Mouse (Mus musculus): ENCODE results near the gene Acap2. TPM values are rescaled to one million over a fixed set of nuclear protein-coding genes. Genes with fewer than 3 reads are reported as not detected.

Gene Acap2
- polyA plus RNA-seq, 1 experiment from 2014 or later, result 18.4 TPM

GRCm38 (mm10) chr16:31184727-31185126, 16.3 kb downstream of the Acap2 start:
- Histone ChIP-seq H3K27me3 (ENCODE audit: control insufficient read depth, insufficient read depth, low read length) (no peaks in the 10 kb centered on the region), H3K4me3 (ENCODE audit: low read depth, low read length) (no peak overlapping the region), H3K36me3 (ENCODE audit: control insufficient read depth, insufficient read depth, low read length) (no peaks in the 10 kb centered on the region), H3K27ac (ENCODE audit: low read depth, low read length) (no peak overlapping the region), H3K9ac (replicated peaks; ENCODE audit: low read depth, low read length) (no peak overlapping the region), H3K4me1 (ENCODE audit: control insufficient read depth, insufficient read depth, low read length) (peaks cover 6% of the 10 kb centered on the region), H3K4me2 (ENCODE audit: low read depth, low read length) (no peak overlapping the region), H3K9me3 (ENCODE audit: control insufficient read depth, low read length) (no peaks in the 10 kb centered on the region)
- 78% methylated on average over 4 of the region's 4 CpGs for WGBS
- ATAC-seq (ENCODE audit: low read depth), result no peak

DNA sequence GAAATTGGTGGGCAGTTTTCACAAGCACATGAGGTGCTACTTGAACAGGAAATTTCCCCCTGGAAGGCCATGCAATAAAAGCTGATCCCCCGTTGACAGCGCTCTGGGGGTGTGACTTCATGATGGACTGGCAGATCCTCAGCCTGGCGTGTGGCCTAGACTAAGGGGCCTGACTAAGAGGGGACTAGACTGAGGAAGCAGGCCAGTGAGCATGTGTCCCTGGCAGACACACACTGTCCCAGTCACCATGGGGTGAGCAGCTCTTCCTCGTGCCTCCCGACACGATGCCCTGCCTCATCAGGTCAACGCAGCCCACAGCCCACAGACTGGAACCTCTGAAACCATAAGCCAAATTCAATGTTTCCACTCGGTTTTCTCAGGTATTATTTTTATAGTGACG, 18.5 kb downstream of the Acap2 start:
- no peak for ATAC-seq (ENCODE audit: low read depth)
- H3K9me3 ChIP-seq (ENCODE audit: control insufficient read depth, low read length), result no peaks in the 10 kb centered on the region
- WGBS, result 65% methylated on average over 9 of the region's 9 CpGs

GRCm38 (mm10) chr16:31180843-31181242, 20.2 kb downstream of the Acap2 start:
- Histone ChIP-seq H3K9me3 (ENCODE audit: control insufficient read depth, low read length) (no peaks in the 10 kb centered on the region), H3K9ac (replicated peaks; ENCODE audit: low read depth, low read length) (no peak overlapping the region), H3K27ac (ENCODE audit: low read depth, low read length) (no peak overlapping the region), H3K27me3 (ENCODE audit: control insufficient read depth, insufficient read depth, low read length) (no peaks in the 10 kb centered on the region), H3K4me2 (ENCODE audit: low read depth, low read length) (no peak overlapping the region), H3K4me3 (ENCODE audit: low read depth, low read length) (no peak overlapping the region), H3K4me1 (ENCODE audit: control insufficient read depth, insufficient read depth, low read length) (no peaks in the 10 kb centered on the region; the same call in 1 of the 2 replicates), H3K36me3 (ENCODE audit: control insufficient read depth, insufficient read depth, low read length) (no peaks in the 10 kb centered on the region)
- 92% methylated on average over 8 of the region's 8 CpGs for WGBS
- no peak for ATAC-seq (ENCODE audit: low read depth)

More for the DNA sequence above, 18.5 kb downstream of the Acap2 start:
- Histone ChIP-seq H3K4me2 (ENCODE audit: low read depth, low read length) (no peak overlapping the region), H3K4me3 (ENCODE audit: low read depth, low read length) (no peak overlapping the region), H3K36me3 (ENCODE audit: control insufficient read depth, insufficient read depth, low read length) (no peaks in the 10 kb centered on the region), H3K9ac (replicated peaks; ENCODE audit: low read depth, low read length) (no peak overlapping the region), H3K27ac (ENCODE audit: low read depth, low read length) (no peak overlapping the region), H3K27me3 (ENCODE audit: control insufficient read depth, insufficient read depth, low read length) (no peaks in the 10 kb centered on the region), H3K4me1 (ENCODE audit: control insufficient read depth, insufficient read depth, low read length) (no peaks in the 10 kb centered on the region; the same call in 1 of the 2 replicates)

DNA sequence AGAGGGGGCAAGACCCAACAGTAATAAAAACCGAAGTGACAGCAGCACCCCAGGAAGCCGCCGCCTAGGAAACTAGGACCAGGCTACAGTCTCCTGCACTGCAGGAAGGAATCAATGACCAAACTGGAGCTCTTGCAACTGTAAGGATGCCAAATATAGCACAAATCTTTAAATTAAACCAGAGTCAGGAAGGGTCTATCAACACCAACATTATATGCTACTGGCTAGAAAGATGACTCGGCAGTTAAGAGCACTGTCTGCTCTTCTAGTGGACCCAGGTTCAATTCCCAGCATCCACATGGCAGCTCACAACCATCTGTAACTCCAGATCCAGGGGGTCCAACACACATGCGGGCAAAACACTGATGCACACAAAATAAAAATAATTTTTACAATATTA, 21.7 kb downstream of the Acap2 start:
- no peaks in the 10 kb centered on the region for H3K36me3 ChIP-seq (ENCODE audit: control insufficient read depth, insufficient read depth, low read length)
- 50% methylated on average over 5 of the region's 5 CpGs for WGBS

GRCm38 (mm10) chr16:31174880-31175638, 26.0 kb downstream of the Acap2 start:
- Histone ChIP-seq H3K9me3 (ENCODE audit: control insufficient read depth, low read length) (no peaks in the 10 kb centered on the region), H3K9ac (replicated peaks; ENCODE audit: low read depth, low read length) (no peak overlapping the region), H3K36me3 (ENCODE audit: control insufficient read depth, insufficient read depth, low read length) (no peaks in the 10 kb centered on the region), H3K4me1 (ENCODE audit: control insufficient read depth, insufficient read depth, low read length) (no peaks in the 10 kb centered on the region), H3K27ac (ENCODE audit: low read depth, low read length) (no peak overlapping the region), H3K4me2 (ENCODE audit: low read depth, low read length) (no peak overlapping the region), H3K27me3 (ENCODE audit: control insufficient read depth, insufficient read depth, low read length) (no peaks in the 10 kb centered on the region), H3K4me3 (ENCODE audit: low read depth, low read length) (no peak overlapping the region)
- no peak for ATAC-seq (ENCODE audit: low read depth)
- 84% methylated on average over 9 of the region's 9 CpGs for WGBS

More for the DNA sequence above, 21.7 kb downstream of the Acap2 start:
- no peaks in the 10 kb centered on the region for H3K9me3 ChIP-seq (ENCODE audit: control insufficient read depth, low read length)
- no peak overlapping the region for H3K4me2 ChIP-seq (ENCODE audit: low read depth, low read length)
- H3K9ac ChIP-seq (replicated peaks; ENCODE audit: low read depth, low read length), result no peak overlapping the region
- ATAC-seq (ENCODE audit: low read depth), result no peak
- no peak overlapping the region for H3K27ac ChIP-seq (ENCODE audit: low read depth, low read length)
- H3K4me1 ChIP-seq (ENCODE audit: control insufficient read depth, insufficient read depth, low read length), result no peaks in the 10 kb centered on the region; the same call in 1 of the 2 replicates
- H3K27me3 ChIP-seq (ENCODE audit: control insufficient read depth, insufficient read depth, low read length), result no peaks in the 10 kb centered on the region
- H3K4me3 ChIP-seq (ENCODE audit: low read depth, low read length), result no peak overlapping the region

GRCm38 (mm10) chr16:31172229-31172628, 28.8 kb downstream of the Acap2 start:
- H3K4me2 ChIP-seq (ENCODE audit: low read depth, low read length), result no peak overlapping the region
- H3K4me1 ChIP-seq (ENCODE audit: control insufficient read depth, insufficient read depth, low read length), result no peaks in the 10 kb centered on the region
- H3K4me3 ChIP-seq (ENCODE audit: low read depth, low read length), result no peak overlapping the region
- no peak for ATAC-seq (ENCODE audit: low read depth)
- WGBS, result 88% methylated on average over 3 of the region's 3 CpGs
- no peak overlapping the region for H3K27ac ChIP-seq (ENCODE audit: low read depth, low read length)
- H3K9me3 ChIP-seq (ENCODE audit: control insufficient read depth, low read length), result no peaks in the 10 kb centered on the region
- no peaks in the 10 kb centered on the region for H3K27me3 ChIP-seq (ENCODE audit: control insufficient read depth, insufficient read depth, low read length)
- no peak overlapping the region for H3K9ac ChIP-seq (replicated peaks; ENCODE audit: low read depth, low read length)
- H3K36me3 ChIP-seq (ENCODE audit: control insufficient read depth, insufficient read depth, low read length), result no peaks in the 10 kb centered on the region

GRCm38 (mm10) chr16:31171418-31171817, 29.6 kb downstream of the Acap2 start:
- Histone ChIP-seq H3K9ac (replicated peaks; ENCODE audit: low read depth, low read length) (no peak overlapping the region), H3K27ac (ENCODE audit: low read depth, low read length) (no peak overlapping the region), H3K36me3 (ENCODE audit: control insufficient read depth, insufficient read depth, low read length) (no peaks in the 10 kb centered on the region), H3K4me3 (ENCODE audit: low read depth, low read length) (no peak overlapping the region), H3K4me1 (ENCODE audit: control insufficient read depth, insufficient read depth, low read length) (no peaks in the 10 kb centered on the region), H3K9me3 (ENCODE audit: control insufficient read depth, low read length) (no peaks in the 10 kb centered on the region), H3K4me2 (ENCODE audit: low read depth, low read length) (no peak overlapping the region), H3K27me3 (ENCODE audit: control insufficient read depth, insufficient read depth, low read length) (no peaks in the 10 kb centered on the region)
- no peak for ATAC-seq (ENCODE audit: low read depth)

DNA sequence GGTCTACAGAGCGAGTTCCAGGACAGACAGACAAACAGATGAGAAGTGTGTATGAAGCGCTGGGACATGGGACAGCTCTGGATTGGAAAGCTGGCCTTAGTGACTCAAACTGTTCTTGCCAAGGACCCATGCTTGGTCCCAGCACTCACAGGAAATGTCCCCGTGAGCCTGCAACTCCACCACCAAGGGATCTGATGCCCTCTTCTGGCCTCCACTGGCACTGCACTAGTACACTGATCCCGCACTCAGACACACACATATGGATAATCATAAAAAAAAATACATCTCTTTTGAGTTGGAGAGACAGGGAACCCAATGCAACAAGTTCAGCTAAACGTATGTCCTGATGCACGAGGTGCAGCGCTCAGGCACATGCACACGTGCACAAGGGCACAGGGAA, 30.7 kb downstream of the Acap2 start:
- Histone ChIP-seq H3K27me3 (ENCODE audit: control insufficient read depth, insufficient read depth, low read length) (no peaks in the 10 kb centered on the region), H3K9me3 (ENCODE audit: control insufficient read depth, low read length) (no peaks in the 10 kb centered on the region), H3K4me3 (ENCODE audit: low read depth, low read length) (no peak overlapping the region), H3K4me2 (ENCODE audit: low read depth, low read length) (no peak overlapping the region), H3K27ac (ENCODE audit: low read depth, low read length) (no peak overlapping the region), H3K36me3 (ENCODE audit: control insufficient read depth, insufficient read depth, low read length) (no peaks in the 10 kb centered on the region), H3K4me1 (ENCODE audit: control insufficient read depth, insufficient read depth, low read length) (0 out of 2 replicates have a peak, but pooled peaks cover 2% of the 10 kb centered on the region), H3K9ac (replicated peaks; ENCODE audit: low read depth, low read length) (no peak overlapping the region)
- ATAC-seq (ENCODE audit: low read depth), result no peak
- 94% methylated on average over 8 of the region's 8 CpGs for WGBS

DNA sequence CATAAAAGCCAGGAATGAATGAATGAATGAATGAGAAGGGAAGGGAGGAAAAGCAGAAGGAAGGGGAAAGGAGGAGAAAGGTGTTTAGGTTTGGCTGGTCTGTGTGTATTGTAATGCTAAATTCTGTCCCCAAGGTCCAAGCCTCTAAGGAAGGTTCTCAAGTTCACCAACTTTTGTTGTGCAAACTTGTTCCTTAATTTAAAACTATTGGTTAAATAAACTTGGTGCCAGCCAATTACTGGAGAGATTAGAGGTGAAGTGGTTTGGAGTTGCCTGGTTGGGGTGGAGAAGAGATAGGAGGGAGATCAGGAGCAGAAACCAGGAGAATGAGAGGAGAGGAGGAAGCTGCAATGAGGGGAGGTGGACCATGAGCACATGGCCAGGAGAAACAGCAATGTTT, 31.4 kb downstream of the Acap2 start:
- no peak overlapping the region for H3K4me3 ChIP-seq (ENCODE audit: low read depth, low read length)
- no peak for ATAC-seq (ENCODE audit: low read depth)

More for the DNA sequence above, 31.4 kb downstream of the Acap2 start:
- no peak overlapping the region for H3K27ac ChIP-seq (ENCODE audit: low read depth, low read length)
- no peak overlapping the region for H3K9ac ChIP-seq (replicated peaks; ENCODE audit: low read depth, low read length)
- no peaks in the 10 kb centered on the region for H3K9me3 ChIP-seq (ENCODE audit: control insufficient read depth, low read length)
- no peaks in the 10 kb centered on the region for H3K27me3 ChIP-seq (ENCODE audit: control insufficient read depth, insufficient read depth, low read length)
- no peaks in the 10 kb centered on the region for H3K36me3 ChIP-seq (ENCODE audit: control insufficient read depth, insufficient read depth, low read length)
- H3K4me2 ChIP-seq (ENCODE audit: low read depth, low read length), result no peak overlapping the region
- H3K4me1 ChIP-seq (ENCODE audit: control insufficient read depth, insufficient read depth, low read length), result 0 out of 2 replicates have a peak, but pooled peaks cover 2% of the 10 kb centered on the region

Measured in neural tube, embryonic 14.5 days (tissue).